Mouse (Mus musculus) lung, postnatal 0 days (tissue): ENCODE results near the gene Mta3.

Experiments
- CTCF ChIP-seq: IDR thresholded peaks from 2 replicates; pipeline ENCODE4 v1.5.1; 2016; ENCODE audit warnings: antibody characterized with exemption, mild to moderate bottlenecking
- EP300 ChIP-seq: IDR thresholded peaks from 2 replicates; pipeline ENCODE4 v1.6.1; 2016; ENCODE audit warnings: antibody characterized with exemption, mild to moderate bottlenecking, control low read depth

GRCm38 (mm10) chr17:83710639-83711038 lies 4.7 kb downstream of the Mta3 start:
- TF ChIP-seq CTCF (no peak), EP300 (no peak)
